Mouse (Mus musculus): ENCODE measurements around the gene Med25. TPM values are rescaled to one million over a fixed set of nuclear protein-coding genes. Genes with fewer than 3 reads are reported as not detected.

Gene Med25
- polyA plus RNA-seq, 1 experiment from 2014 or later: 118 TPM

- H3K27ac ChIP-seq: no peak overlapping the region
- H3K9me3 ChIP-seq: no peaks in the 10 kb centered on the region
- H3K27me3 ChIP-seq: no peaks in the 10 kb centered on the region
- peaks cover 36% of the 10 kb centered on the region for H3K4me1 ChIP-seq
- 92% methylated on average over 11 of the region's 11 CpGs for WGBS
- H3K4me2 ChIP-seq (replicated peaks): no peak overlapping the region
- H3K4me3 ChIP-seq: no peak overlapping the region
- no peak for ATAC-seq (ENCODE audit: low FRiP score, low read depth)
- H3K36me3 ChIP-seq: peaks cover 48% of the 10 kb centered on the region
- no peak overlapping the region for H3K9ac ChIP-seq
Measured at GRCm38 (mm10) chr7:44859896-44860295, 32.6 kb downstream of the Med25 start.

GRCm38 (mm10) chr7:44857905-44858304, 34.6 kb downstream of the Med25 start:
- peaks cover 51% of the 10 kb centered on the region for H3K4me1 ChIP-seq
- H3K27ac ChIP-seq: peak overlapping the region; percentile 90
- H3K9me3 ChIP-seq: no peaks in the 10 kb centered on the region
- H3K9ac ChIP-seq: peak overlapping the region; percentile 82
- peak overlapping the region; percentile 94 for H3K4me2 ChIP-seq (replicated peaks)
- no peak for ATAC-seq (ENCODE audit: low FRiP score, low read depth)
- H3K27me3 ChIP-seq: no peaks in the 10 kb centered on the region
- 24% methylated on average over 8 of the region's 8 CpGs for WGBS
- H3K4me3 ChIP-seq: peak overlapping the region; percentile 78
- peaks cover 38% of the 10 kb centered on the region for H3K36me3 ChIP-seq

- WGBS: 1% methylated on average over 32 of the region's 32 CpGs
- H3K27me3 ChIP-seq: no peaks in the 10 kb centered on the region
- H3K4me3 ChIP-seq: peak within 1 kb of the TSS; percentile 78
- H3K9ac ChIP-seq: peak within 1 kb of the TSS; percentile 82
- H3K4me1 ChIP-seq: peaks cover 58% of the 10 kb centered on the region
- peak within 1 kb of the TSS; percentile 94 for H3K4me2 ChIP-seq (replicated peaks)
- H3K9me3 ChIP-seq: no peaks in the 10 kb centered on the region
- ATAC-seq (ENCODE audit: low FRiP score, low read depth): peak; percentile 45; the same call in 1 of the 2 replicates
- peak within 1 kb of the TSS; percentile 90 for H3K27ac ChIP-seq
- H3K36me3 ChIP-seq: peaks cover 36% of the 10 kb centered on the region
Measured at GRCm38 (mm10) chr7:44857042-44857552, 35.4 kb downstream of the Med25 start, which contains the start of gene Pnkp. Pnkp (plus strand) TSS chr7:44857139.

GRCm38 (mm10) chr7:44856265-44856916, 36.1 kb downstream of the Med25 start:
- Histone ChIP-seq H3K9ac (no peak overlapping the region), H3K27ac (peak overlapping the region; percentile 90; the same call in 1 of the 2 replicates), H3K9me3 (no peaks in the 10 kb centered on the region), H3K4me2 (replicated peaks) (peak overlapping the region; percentile 94), H3K27me3 (no peaks in the 10 kb centered on the region), H3K4me1 (peaks cover 62% of the 10 kb centered on the region), H3K4me3 (peak overlapping the region; percentile 78), H3K36me3 (peaks cover 32% of the 10 kb centered on the region)
- WGBS: 62% methylated on average over 9 of the region's 9 CpGs
- no peak for ATAC-seq (ENCODE audit: low FRiP score, low read depth)

- H3K4me3 ChIP-seq: peak overlapping the region; percentile 56
- no peak for ATAC-seq (ENCODE audit: low FRiP score, low read depth)
- no peaks in the 10 kb centered on the region for H3K27me3 ChIP-seq
- peaks cover 73% of the 10 kb centered on the region for H3K4me1 ChIP-seq
- WGBS: 44% methylated on average over 10 of the region's 10 CpGs
- H3K9me3 ChIP-seq: no peaks in the 10 kb centered on the region
- H3K4me2 ChIP-seq (replicated peaks): peak overlapping the region; percentile 90
- H3K27ac ChIP-seq: peak overlapping the region; percentile 93
- H3K36me3 ChIP-seq: peaks cover 27% of the 10 kb centered on the region
- peak overlapping the region; percentile 73 for H3K9ac ChIP-seq
Measured at GRCm38 (mm10) chr7:44855036-44855435, 37.5 kb downstream of the Med25 start.

- H3K9me3 ChIP-seq: no peaks in the 10 kb centered on the region
- peak overlapping the region; percentile 73 for H3K9ac ChIP-seq
- peaks cover 73% of the 10 kb centered on the region for H3K4me1 ChIP-seq
- peak overlapping the region; percentile 93 for H3K27ac ChIP-seq
- peak overlapping the region; percentile 90 for H3K4me2 ChIP-seq (replicated peaks)
- peaks cover 22% of the 10 kb centered on the region for H3K36me3 ChIP-seq
- H3K27me3 ChIP-seq: no peaks in the 10 kb centered on the region
- WGBS: under 1% methylated on average over 42 of the region's 45 CpGs
- peak; percentile 17 for ATAC-seq (ENCODE audit: low FRiP score, low read depth)
- peak overlapping the region; percentile 56 for H3K4me3 ChIP-seq
Measured at GRCm38 (mm10) chr7:44854356-44855031, 38.0 kb downstream of the Med25 start.

- WGBS: 27% methylated on average over 26 of the region's 26 CpGs
- Histone ChIP-seq H3K4me3 (peak overlapping the region; percentile 56), H3K9ac (peak overlapping the region; percentile 73), H3K9me3 (no peaks in the 10 kb centered on the region), H3K27ac (peak overlapping the region; percentile 93), H3K27me3 (no peaks in the 10 kb centered on the region), H3K36me3 (peaks cover 22% of the 10 kb centered on the region), H3K4me2 (replicated peaks) (peak overlapping the region; percentile 90), H3K4me1 (peaks cover 73% of the 10 kb centered on the region)
- ATAC-seq (ENCODE audit: low FRiP score, low read depth): no peak
Measured at GRCm38 (mm10) chr7:44853596-44854355, 38.7 kb downstream of the Med25 start.

- Histone ChIP-seq H3K4me1 (peaks cover 67% of the 10 kb centered on the region), H3K4me3 (peak overlapping the region; percentile 56; the same call in 1 of the 2 replicates), H3K4me2 (replicated peaks) (peak overlapping the region; percentile 90), H3K9ac (peak overlapping the region; percentile 40; the same call in 1 of the 2 replicates), H3K27ac (no peak overlapping the region), H3K36me3 (peaks cover 22% of the 10 kb centered on the region), H3K27me3 (no peaks in the 10 kb centered on the region), H3K9me3 (no peaks in the 10 kb centered on the region)
- no peak for ATAC-seq (ENCODE audit: low FRiP score, low read depth)
- WGBS: 89% methylated on average over 2 of the region's 2 CpGs
Measured at GRCm38 (mm10) chr7:44853065-44853464, 39.4 kb downstream of the Med25 start.

- 87% methylated on average over 36 of the region's 36 CpGs for WGBS
- Histone ChIP-seq H3K27me3 (no peaks in the 10 kb centered on the region), H3K4me1 (peaks cover 67% of the 10 kb centered on the region), H3K27ac (no peak overlapping the region), H3K4me3 (no peak overlapping the region), H3K36me3 (peaks cover 22% of the 10 kb centered on the region), H3K9ac (no peak overlapping the region), H3K4me2 (replicated peaks) (no peak overlapping the region), H3K9me3 (no peaks in the 10 kb centered on the region)
- no peak for ATAC-seq (ENCODE audit: low FRiP score, low read depth)
Measured at GRCm38 (mm10) chr7:44852259-44853027, 40.1 kb downstream of the Med25 start.

- Histone ChIP-seq H3K9me3 (no peaks in the 10 kb centered on the region), H3K9ac (no peak overlapping the region), H3K4me2 (replicated peaks) (no peak overlapping the region), H3K27me3 (no peaks in the 10 kb centered on the region), H3K27ac (no peak overlapping the region), H3K4me1 (peaks cover 69% of the 10 kb centered on the region), H3K4me3 (peak overlapping the region; percentile 79; the same call in 1 of the 2 replicates), H3K36me3 (peaks cover 24% of the 10 kb centered on the region)
- no peak for ATAC-seq (ENCODE audit: low FRiP score, low read depth)
- 92% methylated on average over 12 of the region's 12 CpGs for WGBS
Measured at GRCm38 (mm10) chr7:44851625-44852234, 40.8 kb downstream of the Med25 start.

Measured in limb, embryonic 13.5 days (tissue).